Mouse (Mus musculus): ENCODE results near the gene Rac3. TPM values are rescaled to one million over a fixed set of nuclear protein-coding genes. Genes with fewer than 3 reads are reported as not detected.

Rac3 gene
- total and polyA plus RNA-seq, 2 experiments from 2014 or later = 639 to 698 TPM

- no peak within 1 kb of the TSS for H3K9ac ChIP-seq (replicated peaks; ENCODE audit: low read length)
- H3K4me2 ChIP-seq (ENCODE audit: low read depth, low read length) = no peak within 1 kb of the TSS
- H3K4me1 ChIP-seq (ENCODE audit: insufficient read depth, low read length) = no peaks in the 10 kb centered on the region
- no peak for TF ChIP-seq CTCF (IDR thresholded peaks at IDR 0.05; ENCODE audit: low read depth)
- H3K9me3 ChIP-seq (ENCODE audit: low read length) = no peaks in the 10 kb centered on the region
- H3K36me3 ChIP-seq (ENCODE audit: insufficient read depth, low read length) = no peaks in the 10 kb centered on the region
- no peaks in the 10 kb centered on the region for H3K27me3 ChIP-seq (ENCODE audit: insufficient read depth, low read length)
- DNase-seq (ENCODE audit: low spot score) (no peak), ATAC-seq (no peak)
- 74% methylated on average over 12 of the region's 12 CpGs for WGBS
- no peak within 1 kb of the TSS for H3K27ac ChIP-seq
- H3K4me3 ChIP-seq (ENCODE audit: low read length) = no peak within 1 kb of the TSS
Measured at GRCm38 (mm10) chr11:120731858-120732680, 10.8 kb downstream of the Rac3 start, which contains the start of gene Cbr2. Gene Cbr2, minus strand, starts transcription at chr11:120732114.

GRCm38 (mm10) chr11:120733521-120733920, 12.3 kb downstream of the Rac3 start:
- no peaks in the 10 kb centered on the region for H3K4me1 ChIP-seq (ENCODE audit: insufficient read depth, low read length)
- 53% methylated on average over 6 of the region's 6 CpGs for WGBS
- no peak overlapping the region for H3K27ac ChIP-seq
- H3K27me3 ChIP-seq (ENCODE audit: insufficient read depth, low read length) = no peaks in the 10 kb centered on the region
- no peak overlapping the region for H3K9ac ChIP-seq (replicated peaks; ENCODE audit: low read length)
- no peaks in the 10 kb centered on the region for H3K36me3 ChIP-seq (ENCODE audit: insufficient read depth, low read length)
- no peak for ATAC-seq
- no peak for DNase-seq (ENCODE audit: low spot score)
- no peak overlapping the region for H3K4me2 ChIP-seq (ENCODE audit: low read depth, low read length)
- no peak for TF ChIP-seq CTCF (IDR thresholded peaks at IDR 0.05; ENCODE audit: low read depth)
- H3K4me3 ChIP-seq (ENCODE audit: low read length) = no peak overlapping the region
- H3K9me3 ChIP-seq (ENCODE audit: low read length) = no peaks in the 10 kb centered on the region

DNA sequence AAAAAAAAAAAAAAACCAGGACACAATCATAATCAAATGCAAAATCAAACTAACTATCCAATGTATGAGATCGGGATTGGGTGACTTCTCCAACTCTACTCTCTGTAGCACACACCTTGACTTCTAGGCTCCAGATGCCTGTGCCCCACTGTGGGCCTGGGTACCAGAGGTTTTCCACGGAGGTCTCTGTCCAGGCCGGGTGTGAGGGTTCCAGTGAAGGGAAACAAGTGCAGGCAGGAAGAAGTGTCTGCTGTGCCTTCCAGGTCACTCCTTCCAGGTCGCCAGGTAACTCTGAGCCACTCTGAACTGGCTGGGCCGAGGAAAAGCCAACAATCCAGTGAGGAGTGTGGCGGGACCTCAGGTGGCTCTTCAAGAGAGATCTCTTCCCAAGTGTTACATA, 15.2 kb downstream of the Rac3 start:
- no peaks in the 10 kb centered on the region for H3K9me3 ChIP-seq (ENCODE audit: low read length)
- 79% methylated on average over 6 of the region's 6 CpGs for WGBS
- no peak overlapping the region for H3K4me2 ChIP-seq (ENCODE audit: low read depth, low read length)
- DNase-seq (ENCODE audit: low spot score) (no peak), ATAC-seq (no peak)
- no peak overlapping the region for H3K4me3 ChIP-seq (ENCODE audit: low read length)
- H3K27me3 ChIP-seq (ENCODE audit: insufficient read depth, low read length) = no peaks in the 10 kb centered on the region
- no peaks in the 10 kb centered on the region for H3K36me3 ChIP-seq (ENCODE audit: insufficient read depth, low read length)
- H3K4me1 ChIP-seq (ENCODE audit: insufficient read depth, low read length) = no peaks in the 10 kb centered on the region
- no peak overlapping the region for H3K27ac ChIP-seq
- H3K9ac ChIP-seq (replicated peaks; ENCODE audit: low read length) = no peak overlapping the region
- TF ChIP-seq CTCF (IDR thresholded peaks at IDR 0.05; ENCODE audit: low read depth) = no peak

- H3K4me3 ChIP-seq (ENCODE audit: low read length) = no peak overlapping the region
- WGBS = 86% methylated on average over 5 of the region's 5 CpGs
- no peak for TF ChIP-seq CTCF (IDR thresholded peaks at IDR 0.05; ENCODE audit: low read depth)
Measured at GRCm38 (mm10) chr11:120740981-120741380, 19.7 kb downstream of the Rac3 start.

DNA sequence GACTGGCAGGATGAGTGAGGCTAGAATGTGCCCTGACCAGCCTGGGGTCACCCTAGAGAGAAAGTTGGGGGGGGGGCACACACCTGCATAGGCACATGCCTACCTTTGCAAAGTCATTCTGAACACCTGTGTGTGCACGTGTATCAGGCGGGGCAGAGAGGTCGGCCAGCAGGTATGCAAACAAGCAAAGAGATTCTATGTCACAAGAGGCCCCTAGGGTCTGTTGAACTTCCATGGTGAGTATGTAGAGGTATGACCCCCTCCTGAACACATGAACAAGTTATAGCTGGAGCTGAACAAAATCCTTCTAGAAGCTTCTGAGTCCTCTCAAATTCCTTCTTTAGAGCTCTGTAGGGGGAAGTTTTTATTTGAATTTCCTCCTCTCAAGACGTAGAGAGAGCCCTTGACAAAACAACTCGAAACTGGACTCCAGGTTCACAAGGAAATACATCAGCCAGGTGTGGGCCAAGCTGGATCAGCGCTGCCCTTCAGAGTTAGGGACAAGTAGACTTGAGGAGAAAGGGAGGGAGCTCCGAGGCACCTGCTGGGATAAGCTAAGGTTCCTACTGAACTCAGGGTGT, 22.9 kb downstream of the Rac3 start:
- WGBS = 79% methylated on average over 7 of the region's 7 CpGs
- Histone ChIP-seq H3K27me3 (ENCODE audit: insufficient read depth, low read length) (no peaks in the 10 kb centered on the region), H3K4me2 (ENCODE audit: low read depth, low read length) (no peak overlapping the region), H3K27ac (no peak overlapping the region), H3K4me3 (ENCODE audit: low read length) (no peak overlapping the region), H3K4me1 (ENCODE audit: insufficient read depth, low read length) (no peaks in the 10 kb centered on the region), H3K9ac (replicated peaks; ENCODE audit: low read length) (no peak overlapping the region), H3K36me3 (ENCODE audit: insufficient read depth, low read length) (no peaks in the 10 kb centered on the region), H3K9me3 (ENCODE audit: low read length) (no peaks in the 10 kb centered on the region)
- DNase-seq (ENCODE audit: low spot score) (no peak), ATAC-seq (no peak)
- TF ChIP-seq CTCF (IDR thresholded peaks at IDR 0.05; ENCODE audit: low read depth) = no peak

More at GRCm38 (mm10) chr11:120740981-120741380, 19.7 kb downstream of the Rac3 start:
- no peaks in the 10 kb centered on the region for H3K36me3 ChIP-seq (ENCODE audit: insufficient read depth, low read length)
- no peak overlapping the region for H3K27ac ChIP-seq
- DNase-seq (ENCODE audit: low spot score) = no peak
- no peaks in the 10 kb centered on the region for H3K9me3 ChIP-seq (ENCODE audit: low read length)
- no peak overlapping the region for H3K9ac ChIP-seq (replicated peaks; ENCODE audit: low read length)
- H3K27me3 ChIP-seq (ENCODE audit: insufficient read depth, low read length) = no peaks in the 10 kb centered on the region
- no peak overlapping the region for H3K4me2 ChIP-seq (ENCODE audit: low read depth, low read length)
- ATAC-seq = no peak
- no peaks in the 10 kb centered on the region for H3K4me1 ChIP-seq (ENCODE audit: insufficient read depth, low read length)

DNA sequence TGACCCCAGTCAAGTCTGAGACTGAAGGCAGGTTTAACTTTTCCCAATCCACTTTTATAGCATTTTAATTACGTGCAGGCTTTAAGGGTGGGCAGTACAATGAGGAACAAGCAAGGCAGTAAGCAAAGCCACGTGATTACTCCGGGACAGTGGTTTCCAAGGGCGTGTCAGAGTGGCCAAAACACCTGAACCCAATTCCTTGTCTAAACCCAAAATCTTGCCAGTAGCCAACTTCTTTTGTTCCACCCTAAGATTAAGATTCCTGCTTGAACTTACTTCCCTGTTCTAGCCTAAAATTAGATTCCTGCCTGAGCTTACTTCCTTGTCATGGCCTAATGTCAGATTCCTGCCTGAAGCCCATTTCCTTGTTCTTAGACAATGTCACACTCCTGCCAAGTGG, 26.7 kb downstream of the Rac3 start:
- Histone ChIP-seq H3K9me3 (ENCODE audit: low read length) (no peaks in the 10 kb centered on the region), H3K4me3 (ENCODE audit: low read length) (no peak overlapping the region), H3K9ac (replicated peaks; ENCODE audit: low read length) (no peak overlapping the region), H3K36me3 (ENCODE audit: insufficient read depth, low read length) (no peaks in the 10 kb centered on the region), H3K27ac (no peak overlapping the region), H3K4me1 (ENCODE audit: insufficient read depth, low read length) (no peaks in the 10 kb centered on the region), H3K27me3 (ENCODE audit: insufficient read depth, low read length) (no peaks in the 10 kb centered on the region), H3K4me2 (ENCODE audit: low read depth, low read length) (no peak overlapping the region)
- no peak for TF ChIP-seq CTCF (IDR thresholded peaks at IDR 0.05; ENCODE audit: low read depth)
- 91% methylated on average over 4 of the region's 4 CpGs for WGBS
- ATAC-seq (no peak), DNase-seq (ENCODE audit: low spot score) (no peak)

DNA sequence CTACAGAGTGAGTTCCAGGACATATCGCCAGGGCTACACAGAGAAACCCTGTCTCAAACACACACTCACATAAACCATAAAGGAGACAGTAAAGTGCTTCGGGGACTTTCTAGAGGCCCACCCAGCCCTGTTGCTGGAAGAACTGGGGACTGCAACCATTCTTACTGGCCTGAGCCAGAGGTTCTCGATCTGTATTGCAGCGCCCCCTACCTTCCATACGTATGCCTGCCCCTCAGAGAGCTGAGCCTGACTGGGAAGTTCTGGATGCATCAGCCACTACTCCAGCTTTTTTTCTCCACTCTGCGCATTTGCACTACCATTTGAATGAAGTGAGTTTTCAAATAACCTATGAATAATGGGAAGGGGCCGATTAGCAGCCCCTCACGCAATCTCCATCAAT, 28.2 kb downstream of the Rac3 start:
- Histone ChIP-seq H3K27ac (no peak overlapping the region), H3K4me3 (ENCODE audit: low read length) (no peak overlapping the region), H3K9me3 (ENCODE audit: low read length) (no peaks in the 10 kb centered on the region), H3K4me1 (ENCODE audit: insufficient read depth, low read length) (no peaks in the 10 kb centered on the region), H3K4me2 (ENCODE audit: low read depth, low read length) (no peak overlapping the region), H3K36me3 (ENCODE audit: insufficient read depth, low read length) (no peaks in the 10 kb centered on the region), H3K9ac (replicated peaks; ENCODE audit: low read length) (no peak overlapping the region), H3K27me3 (ENCODE audit: insufficient read depth, low read length) (no peaks in the 10 kb centered on the region)
- ATAC-seq = no peak
- peak; percentile 34; the same call in 1 of the 2 replicates for TF ChIP-seq CTCF (IDR thresholded peaks at IDR 0.05; ENCODE audit: low read depth)
- 60% methylated on average over 8 of the region's 8 CpGs for WGBS
- peak; percentile 12 for DNase-seq (ENCODE audit: low spot score)

All from hindbrain, postnatal 0 days (tissue).